Mouse (Mus musculus) R1 (cell line): Measurements from ENCODE around the gene Zfc3h1.

Source experiments
- DNase-seq: peaks from one replicate; pipeline ENCODE4 v3.0.0-alpha.2; 2018; ENCODE audit warnings: low read depth, low spot score

Gene Zfc3h1

GRCm38 (mm10) chr10:115385018-115386002, 551 bp downstream of the Zfc3h1 start:
- peak; percentile 75 for DNase-seq

- DNase-seq = no peak
Observed at GRCm38 (mm10) chr10:115387891-115388290, 3.1 kb downstream of the Zfc3h1 start.

DNA sequence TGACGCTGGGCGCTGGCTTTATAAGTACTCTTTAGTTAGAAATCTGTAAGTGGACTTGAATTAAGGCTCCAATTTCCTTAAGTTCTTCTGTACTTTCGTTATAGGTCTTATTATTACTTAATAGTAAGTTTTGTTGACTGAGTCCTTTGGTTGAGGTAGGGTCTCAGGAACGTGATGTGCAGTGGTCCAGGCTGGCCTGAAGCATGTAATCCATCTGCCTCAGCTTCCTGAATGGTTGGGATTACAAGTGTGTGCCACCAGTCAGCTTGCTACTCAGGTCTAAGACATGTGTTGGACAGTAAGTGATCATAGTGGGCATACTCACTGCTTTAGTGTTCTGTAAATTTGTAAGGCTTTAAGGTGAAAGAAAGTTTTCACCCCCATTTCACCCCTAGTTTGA, 6.3 kb downstream of the Zfc3h1 start:
- no peak for DNase-seq

GRCm38 (mm10) chr10:115391896-115392295, 7.1 kb downstream of the Zfc3h1 start:
- DNase-seq = no peak

DNA sequence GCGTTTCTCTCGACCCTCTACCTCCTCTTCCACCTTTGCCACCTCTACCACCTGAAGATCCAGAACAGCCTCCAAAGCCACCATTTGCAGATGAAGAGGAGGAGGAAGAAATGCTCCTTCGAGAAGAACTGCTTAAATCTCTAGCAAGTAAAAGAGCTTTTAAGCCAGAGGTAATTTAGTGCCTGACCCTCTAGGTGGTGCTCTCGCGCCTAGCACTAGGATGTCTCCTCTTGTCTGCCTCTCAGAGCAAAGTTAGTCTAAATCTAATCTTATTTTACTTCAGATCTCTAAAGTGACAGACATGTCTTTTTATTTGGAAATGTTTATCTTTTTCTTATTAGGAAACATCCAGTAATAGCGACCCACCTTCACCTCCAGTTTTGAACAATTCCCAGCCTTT, 21.6 kb downstream of the Zfc3h1 start:
- DNase-seq = peak; percentile 70

DNA sequence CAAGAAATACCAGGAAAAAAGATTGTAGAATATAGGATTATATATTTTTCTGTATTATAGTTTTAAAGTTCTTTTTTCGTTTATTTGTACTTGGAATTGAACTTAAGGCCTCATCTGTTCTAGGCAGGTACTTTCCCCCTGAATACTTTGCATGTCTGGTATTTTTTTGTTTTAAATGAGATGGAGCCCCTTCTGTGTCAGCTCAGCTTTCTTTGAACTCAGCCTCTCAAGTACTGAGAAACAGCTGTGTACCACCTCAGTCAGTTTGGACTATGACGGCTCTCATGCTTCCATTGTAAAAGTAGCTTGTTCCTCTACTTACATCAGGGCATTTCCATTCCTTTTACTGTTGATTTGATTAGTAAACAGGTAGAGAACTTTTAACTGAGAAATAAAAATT, 28.7 kb downstream of the Zfc3h1 start:
- no peak for DNase-seq

DNA sequence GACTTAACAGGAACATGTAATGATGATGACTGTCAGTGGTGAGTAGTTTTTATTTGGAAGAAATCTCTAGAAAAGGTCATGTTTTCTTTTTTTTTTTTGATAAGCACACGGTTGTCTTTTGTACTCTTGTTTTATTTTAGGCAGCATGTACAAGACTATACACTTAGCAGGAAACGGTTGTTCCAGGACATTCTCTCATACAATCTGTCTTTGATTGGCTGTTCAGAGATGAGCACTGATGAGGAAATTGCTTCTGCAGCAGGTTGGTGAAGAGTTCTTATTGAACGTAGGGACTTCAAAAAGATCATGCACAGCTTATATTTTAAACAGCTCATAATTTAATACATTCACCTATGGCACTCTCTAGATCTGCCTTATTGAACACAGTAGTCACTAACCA, 29.3 kb downstream of the Zfc3h1 start:
- no peak for DNase-seq

- DNase-seq = peak; percentile 79
Observed at GRCm38 (mm10) chr10:115421976-115422375, 37.2 kb downstream of the Zfc3h1 start.

DNA sequence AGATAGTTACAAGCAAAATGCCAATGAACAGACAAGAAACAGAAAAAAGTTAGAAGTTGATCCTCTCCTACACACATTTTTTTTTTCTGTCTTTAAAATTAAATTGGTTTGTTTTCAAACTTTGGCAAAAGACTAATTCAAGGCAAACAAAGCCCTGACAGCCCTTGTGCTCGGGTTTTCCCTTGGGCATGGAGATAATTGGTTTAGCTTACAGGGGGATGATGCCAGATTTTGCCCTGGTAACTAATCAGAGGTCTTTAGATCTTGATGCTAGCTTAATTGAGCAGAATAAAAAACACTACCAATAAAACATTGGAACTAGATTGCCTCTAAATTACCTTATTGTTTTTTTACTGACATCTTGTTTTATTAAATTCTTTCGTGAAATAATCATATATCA, 40.6 kb downstream of the Zfc3h1 start:
- no peak for DNase-seq

DNA sequence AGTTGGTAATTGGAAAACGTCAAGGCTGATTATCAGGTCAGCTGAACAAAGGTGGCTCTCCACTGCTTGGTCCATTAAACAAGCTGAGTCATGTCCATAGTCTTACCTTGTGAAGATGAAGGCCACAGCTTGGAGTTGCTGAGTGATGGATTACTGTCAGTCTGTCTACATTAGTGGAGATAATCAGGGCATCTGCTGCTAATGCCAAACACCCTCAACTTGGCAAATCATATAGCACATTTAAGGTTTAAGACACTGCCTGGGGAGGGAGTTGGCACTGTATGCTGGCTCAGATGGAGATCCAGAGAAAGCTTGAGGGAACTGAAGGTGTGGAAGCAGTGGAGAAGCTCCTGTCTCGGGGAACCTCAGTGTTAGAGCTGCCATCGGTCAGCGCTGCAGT, 52.5 kb downstream of the Zfc3h1 start:
- no peak for DNase-seq

- no peak for DNase-seq
Observed at GRCm38 (mm10) chr10:115448614-115449013, 63.9 kb downstream of the Zfc3h1 start.

- no peak for DNase-seq
Observed at GRCm38 (mm10) chr10:115457368-115458021, 72.7 kb downstream of the Zfc3h1 start.

- no peak for DNase-seq
Observed at GRCm38 (mm10) chr10:115462646-115463045, 77.9 kb downstream of the Zfc3h1 start.

GRCm38 (mm10) chr10:115465072-115465471, 80.3 kb downstream of the Zfc3h1 start:
- DNase-seq = no peak

DNA sequence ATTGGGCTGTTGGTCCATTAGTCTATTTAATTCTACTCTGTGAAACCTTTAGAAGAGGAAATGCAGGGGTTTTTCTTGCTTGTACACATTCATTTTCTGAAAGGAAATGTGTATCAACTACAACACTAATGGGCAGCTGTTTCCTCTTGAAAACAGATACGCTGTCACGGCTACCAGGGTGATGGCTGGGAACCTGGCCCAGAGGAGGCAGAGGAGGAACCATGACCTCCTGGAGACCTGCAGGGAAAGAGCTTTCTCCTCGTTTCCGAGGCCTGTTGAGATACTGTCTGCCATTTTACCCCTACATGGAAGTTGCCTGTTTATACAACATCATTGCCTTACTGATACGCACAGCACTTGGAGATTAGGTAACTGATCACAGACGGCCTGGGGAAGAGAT, 81.0 kb downstream of the Zfc3h1 start:
- DNase-seq = no peak

- DNase-seq = no peak
Observed at GRCm38 (mm10) chr10:115467985-115468384, 83.2 kb downstream of the Zfc3h1 start.

GRCm38 (mm10) chr10:115468632-115469031, 83.9 kb downstream of the Zfc3h1 start:
- DNase-seq = no peak

DNA sequence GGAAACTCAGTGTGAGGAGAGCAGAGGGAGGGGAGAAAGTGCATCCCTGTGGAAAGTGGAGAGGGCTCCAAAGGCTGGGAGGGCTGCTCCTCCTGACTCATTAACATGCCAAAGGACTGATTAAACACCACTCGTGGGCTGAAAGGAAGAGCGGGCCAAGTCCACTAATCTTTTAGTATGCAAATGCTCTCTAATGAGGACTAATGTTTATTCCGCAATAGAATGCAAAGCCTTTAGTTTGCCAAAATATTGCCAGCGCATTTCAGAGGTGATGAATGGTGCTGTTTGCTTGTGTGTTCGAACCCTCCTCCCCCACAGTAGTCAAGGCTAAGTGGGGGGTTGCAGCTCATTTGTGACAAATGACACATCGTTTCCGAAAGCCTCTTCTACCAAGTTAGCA, 84.3 kb downstream of the Zfc3h1 start:
- peak; percentile 80 for DNase-seq

- DNase-seq = no peak
Observed at GRCm38 (mm10) chr10:115470621-115471334, 86.0 kb downstream of the Zfc3h1 start.

DNA sequence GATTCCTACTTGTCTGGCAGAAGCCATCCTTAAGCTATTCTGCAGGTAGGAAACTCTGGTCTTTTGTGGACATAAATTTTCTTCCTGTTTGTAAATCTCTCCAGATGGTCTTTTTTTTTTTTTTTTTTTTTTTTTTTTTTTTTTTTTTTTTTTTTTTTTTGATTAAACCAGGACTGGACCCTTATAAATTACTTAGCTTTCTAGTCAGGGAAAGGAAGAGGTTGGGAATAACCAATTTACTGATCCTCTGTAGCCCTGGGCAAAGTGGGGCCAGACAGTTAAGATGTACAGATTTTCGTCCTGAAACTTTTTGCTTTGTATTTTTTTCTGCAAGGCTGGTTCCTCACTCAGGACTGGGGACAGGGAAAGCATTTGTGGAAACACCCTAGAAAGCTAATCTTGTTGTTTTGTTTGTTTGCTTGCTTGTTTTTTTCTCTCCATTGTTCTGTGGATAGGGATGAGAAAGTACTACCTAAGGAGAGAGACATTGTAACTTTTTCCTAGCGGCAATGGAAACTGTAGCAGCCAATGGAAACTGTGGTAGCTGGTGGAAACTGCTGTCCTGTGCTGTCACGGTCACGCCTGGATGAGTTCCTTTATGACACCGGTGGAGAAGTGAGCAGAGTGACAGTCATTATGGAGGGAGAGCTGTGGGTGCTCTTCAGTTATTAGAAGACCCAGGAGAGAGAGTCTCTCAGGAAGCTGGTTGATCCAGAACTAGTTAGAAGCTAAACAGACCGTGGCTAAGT, 88.6 kb downstream of the Zfc3h1 start:
- no peak for DNase-seq

- DNase-seq = peak; percentile 77
Observed at GRCm38 (mm10) chr10:115475000-115475550, 90.3 kb downstream of the Zfc3h1 start.
